Mouse (Mus musculus): ENCODE data around the gene Nup93. TPM values are rescaled to one million over a fixed set of nuclear protein-coding genes. Genes with fewer than 3 reads are reported as not detected.
"Not testable (repeated sequence)": the region's sequence is repeated elsewhere in the genome, so short reads cannot be mapped to it uniquely, and the experiment has no call there.

The Nup93 gene
- polyA plus RNA-seq (2015; fragmentation: Nextera tagmentation; extraction: Ambion mirVana) = 76.0 and 77.7 TPM in 2 replicates

GRCm38 (mm10) chr8:94214252-94215173, at the start of gene Nup93:
Gene Nup93 (plus strand): TSS chr8:94214564.
- H3K4me1 ChIP-seq (replicated peaks) = peaks cover 27% of the 10 kb centered on the region
- H3K9ac ChIP-seq (replicated peaks) = peak within 1 kb of the TSS; percentile 86
- no peaks in the 10 kb centered on the region for H3K36me3 ChIP-seq
- no peaks in the 10 kb centered on the region for H3K27me3 ChIP-seq
- WGBS = under 1% methylated on average over 67 of the region's 68 CpGs
- ATAC-seq = peak; percentile 97
- peak within 1 kb of the TSS; percentile 86 for H3K4me3 ChIP-seq (replicated peaks)
- H3K9me3 ChIP-seq = no peaks in the 10 kb centered on the region
- H3K4me2 ChIP-seq (replicated peaks) = peak within 1 kb of the TSS; percentile 79
- peak within 1 kb of the TSS; percentile 65 for H3K27ac ChIP-seq

GRCm38 (mm10) chr8:94165772-94166171, 48.6 kb upstream of the Nup93 start:
- not testable (repeated sequence) for H3K9me3 ChIP-seq

GRCm38 (mm10) chr8:94167244-94167643, 47.1 kb upstream of the Nup93 start:
- Histone ChIP-seq H3K4me1 (replicated peaks) (peaks cover 8% of the 10 kb centered on the region), H3K27ac (no peak overlapping the region), H3K36me3 (no peaks in the 10 kb centered on the region), H3K4me3 (replicated peaks) (no peak overlapping the region), H3K9me3 (no peaks in the 10 kb centered on the region), H3K9ac (replicated peaks) (no peak overlapping the region), H3K4me2 (replicated peaks) (no peak overlapping the region), H3K27me3 (peaks cover 51% of the 10 kb centered on the region)
- WGBS = 4% methylated on average over 6 of the region's 6 CpGs
- ATAC-seq = 0 out of 2 replicates have a peak, but pooled peaks have one; percentile 58

More at GRCm38 (mm10) chr8:94165772-94166171, 48.6 kb upstream of the Nup93 start:
- not testable (repeated sequence) for H3K4me1 ChIP-seq (replicated peaks); H3K36me3 ChIP-seq; H3K4me3 ChIP-seq (replicated peaks); H3K4me2 ChIP-seq (replicated peaks); H3K9ac ChIP-seq (replicated peaks); H3K27ac ChIP-seq; ATAC-seq
- WGBS = 77% methylated on average over 8 of the region's 8 CpGs
- peaks cover 37% of the 10 kb centered on the region for H3K27me3 ChIP-seq

GRCm38 (mm10) chr8:94169547-94169946, 44.8 kb upstream of the Nup93 start:
- Histone ChIP-seq H3K27me3 (peaks cover 71% of the 10 kb centered on the region), H3K4me1 (replicated peaks) (peaks cover 21% of the 10 kb centered on the region)
- WGBS = 81% methylated on average over 5 of the region's 5 CpGs

GRCm38 (mm10) chr8:94171321-94171755, 43.0 kb upstream of the Nup93 start:
- peaks cover 87% of the 10 kb centered on the region for H3K27me3 ChIP-seq
- H3K9ac ChIP-seq (replicated peaks) = no peak overlapping the region
- no peaks in the 10 kb centered on the region for H3K9me3 ChIP-seq
- H3K4me3 ChIP-seq (replicated peaks) = peak overlapping the region; percentile 45; the same call in 1 of the 2 replicates
- H3K4me1 ChIP-seq (replicated peaks) = peaks cover 21% of the 10 kb centered on the region
- H3K27ac ChIP-seq = no peak overlapping the region
- H3K36me3 ChIP-seq = no peaks in the 10 kb centered on the region
- H3K4me2 ChIP-seq (replicated peaks) = peak overlapping the region; percentile 83
- ATAC-seq = no peak
- 48% methylated on average over 10 of the region's 10 CpGs for WGBS

More at GRCm38 (mm10) chr8:94169547-94169946, 44.8 kb upstream of the Nup93 start:
- Histone ChIP-seq H3K9me3 (no peaks in the 10 kb centered on the region), H3K4me2 (replicated peaks) (no peak overlapping the region), H3K27ac (no peak overlapping the region), H3K36me3 (no peaks in the 10 kb centered on the region), H3K9ac (replicated peaks) (no peak overlapping the region), H3K4me3 (replicated peaks) (no peak overlapping the region)
- ATAC-seq = no peak

- Histone ChIP-seq H3K4me1 (replicated peaks) (peaks cover 21% of the 10 kb centered on the region), H3K36me3 (no peaks in the 10 kb centered on the region), H3K4me3 (replicated peaks) (peak within 1 kb of the TSS; percentile 45), H3K27ac (no peak within 1 kb of the TSS), H3K27me3 (peaks cover 91% of the 10 kb centered on the region), H3K4me2 (replicated peaks) (peak within 1 kb of the TSS; percentile 83), H3K9ac (replicated peaks) (peak within 1 kb of the TSS; percentile 36), H3K9me3 (no peaks in the 10 kb centered on the region)
- WGBS = under 1% methylated on average over 55 of the region's 56 CpGs
- ATAC-seq = peak; percentile 72; the same call in 1 of the 2 replicates
These were observed 42.1 kb upstream of the Nup93 start, which contains the start of gene Mt2 for GRCm38 (mm10) chr8:94172075-94172808. Gene Mt2 (plus strand): TSS chr8:94172664.

- peaks cover 93% of the 10 kb centered on the region for H3K27me3 ChIP-seq
- H3K9me3 ChIP-seq = no peaks in the 10 kb centered on the region
- no peak overlapping the region for H3K27ac ChIP-seq
- H3K36me3 ChIP-seq = no peaks in the 10 kb centered on the region
- H3K4me3 ChIP-seq (replicated peaks) = peak overlapping the region; percentile 45
- 0 out of 2 replicates have a peak, but pooled peaks have one; percentile 22 for ATAC-seq
- WGBS = 1% methylated on average over 39 of the region's 39 CpGs
- peak overlapping the region; percentile 36 for H3K9ac ChIP-seq (replicated peaks)
- H3K4me2 ChIP-seq (replicated peaks) = peak overlapping the region; percentile 83
- peaks cover 21% of the 10 kb centered on the region for H3K4me1 ChIP-seq (replicated peaks)
These were observed 41.3 kb upstream of the Nup93 start for GRCm38 (mm10) chr8:94172809-94173732.

GRCm38 (mm10) chr8:94173848-94174403, 40.4 kb upstream of the Nup93 start:
- ATAC-seq = no peak
- Histone ChIP-seq H3K27ac (no peak overlapping the region), H3K9ac (replicated peaks) (no peak overlapping the region), H3K9me3 (no peaks in the 10 kb centered on the region), H3K4me1 (replicated peaks) (peaks cover 27% of the 10 kb centered on the region), H3K36me3 (no peaks in the 10 kb centered on the region), H3K4me2 (replicated peaks) (no peak overlapping the region), H3K4me3 (replicated peaks) (no peak overlapping the region), H3K27me3 (peaks cover 98% of the 10 kb centered on the region)
- WGBS = 50% methylated on average over 11 of the region's 11 CpGs

GRCm38 (mm10) chr8:94174619-94175213, 39.6 kb upstream of the Nup93 start:
- Histone ChIP-seq H3K4me2 (replicated peaks) (no peak overlapping the region), H3K4me3 (replicated peaks) (no peak overlapping the region), H3K27ac (no peak overlapping the region), H3K9me3 (no peaks in the 10 kb centered on the region), H3K4me1 (replicated peaks) (peaks cover 35% of the 10 kb centered on the region), H3K36me3 (no peaks in the 10 kb centered on the region), H3K27me3 (peaks cover 98% of the 10 kb centered on the region), H3K9ac (replicated peaks) (no peak overlapping the region)
- WGBS = 21% methylated on average over 7 of the region's 7 CpGs
- no peak for ATAC-seq

- peaks cover 27% of the 10 kb centered on the region for H3K4me1 ChIP-seq (replicated peaks)
- peaks cover 97% of the 10 kb centered on the region for H3K27me3 ChIP-seq
- 67% methylated on average over 7 of the region's 7 CpGs for WGBS
- H3K36me3 ChIP-seq = no peaks in the 10 kb centered on the region
- H3K9me3 ChIP-seq = no peaks in the 10 kb centered on the region
- H3K9ac ChIP-seq (replicated peaks) = no peak overlapping the region
- H3K4me3 ChIP-seq (replicated peaks) = no peak overlapping the region
- ATAC-seq = no peak
- no peak overlapping the region for H3K4me2 ChIP-seq (replicated peaks)
- H3K27ac ChIP-seq = no peak overlapping the region
These were observed 36.5 kb upstream of the Nup93 start for GRCm38 (mm10) chr8:94177716-94178390.
